Mouse (Mus musculus) hindbrain, embryonic 11.5 days (tissue): Measurements from ENCODE around the gene Ghrl. TPM values are rescaled to one million over a fixed set of nuclear protein-coding genes. Genes with fewer than 3 reads are reported as not detected.

Experiments
- ATAC-seq: fragments of 200-750 bp; cut with Nextera tagmentation; 2 replicates; pipeline ENCODE4 v1.8.0; 2017; ENCODE audit warnings: mild to moderate bottlenecking, moderate TSS enrichment, moderate library complexity; ENCODE audit not compliant: low FRiP score
- DNase-seq: peaks from one replicate; pipeline ENCODE4 v3.0.0-alpha.2; 2015; ENCODE audit warnings: low spot score
- H3K27ac ChIP-seq: fragments of 300-500 bp; sonication (generic); 2 replicates; pipeline ENCODE4 v1.5.1; 2014; ENCODE audit warnings: mild to moderate bottlenecking, low read depth, low read length
- H3K27me3 ChIP-seq: fragments of 300-500 bp; sonication (generic); 2 replicates; pipeline ENCODE4 v1.6.1; 2014; ENCODE audit warnings: mild to moderate bottlenecking, low read length, moderate library complexity, mixed read lengths; ENCODE audit not compliant: control insufficient read depth, insufficient read depth
- H3K36me3 ChIP-seq: fragments of 300-500 bp; sonication (generic); 2 replicates; pipeline ENCODE4 v1.6.1; 2014; ENCODE audit warnings: mild to moderate bottlenecking, low read length, moderate library complexity, mixed read lengths; ENCODE audit not compliant: control insufficient read depth, insufficient read depth
- H3K4me1 ChIP-seq: fragments of 300-500 bp; sonication (generic); replicated peaks from 2 replicates; pipeline ENCODE4 v1.6.1; 2014; ENCODE audit warnings: low read length, mixed read lengths; ENCODE audit not compliant: control insufficient read depth, insufficient read depth
- H3K4me2 ChIP-seq: fragments of 300-500 bp; sonication (generic); replicated peaks from 2 replicates; pipeline ENCODE4 v1.6.1; 2014; ENCODE audit warnings: mild to moderate bottlenecking, low read depth, low read length
- H3K4me3 ChIP-seq: fragments of 300-500 bp; sonication (generic); 2 replicates; pipeline ENCODE4 v1.5.1; 2014; ENCODE audit warnings: low read depth, low read length
- H3K9ac ChIP-seq: fragments of 300-500 bp; sonication (generic); 2 replicates; pipeline ENCODE4 v1.6.1; 2014; ENCODE audit warnings: low read depth, low read length
- H3K9me3 ChIP-seq: fragments of 300-500 bp; sonication (generic); 2 replicates; pipeline ENCODE4 v1.6.1; 2016; ENCODE audit warnings: low read length; ENCODE audit not compliant: control insufficient read depth
- WGBS: fragments of 180-500 bp; shearing (Covaris S2); extraction: QIAGEN DNeasy Blood & Tissue Kit; methylation state at CpG from one replicate; pipeline ENCODE4 v1.1.7; 2014; 5-methylcytosine and 5-hydroxymethylcytosine counted together
- polyA plus RNA-seq: library from polyadenylated mRNA; unstranded; fragments of >200 nt; fragmentation: Nextera tagmentation; extraction: Ambion mirVana; gene quantifications from 2 replicates; pipeline ENCODE4 v1.2.1, GENCODE M21; 2014

Gene Ghrl
- polyA plus RNA-seq, 1 experiment from 2014 or later: 0.51 TPM

DNA sequence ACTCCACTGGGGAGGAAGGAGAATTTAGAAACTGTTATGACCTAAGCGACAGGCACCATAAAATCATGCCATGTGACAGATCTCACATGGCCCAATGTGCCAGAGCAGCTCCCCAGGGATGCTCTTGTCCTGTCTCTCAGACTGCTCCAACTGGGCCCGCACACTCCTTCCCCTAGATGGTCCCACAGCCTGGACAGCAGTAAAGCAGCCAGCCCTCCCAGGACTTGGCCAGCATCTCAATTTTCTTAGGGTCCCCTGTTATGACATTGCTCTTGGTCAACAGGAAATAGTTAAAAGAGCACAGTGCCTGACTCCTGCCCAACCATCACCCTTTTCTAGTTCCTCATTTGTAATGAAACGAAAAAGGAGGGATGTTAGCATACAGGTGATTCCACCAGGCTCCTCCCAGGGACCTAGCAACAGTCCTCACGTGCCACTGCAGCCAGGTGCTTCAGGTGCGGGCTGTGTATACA lies 27.0 kb downstream of the Ghrl start:
- ATAC-seq: no peak
- H3K4me3 ChIP-seq: no peak overlapping the region
- peaks cover 8% of the 10 kb centered on the region for H3K4me1 ChIP-seq
- 81% methylated on average over 5 of the region's 5 CpGs for WGBS
- H3K4me2 ChIP-seq: no peak overlapping the region
- no peaks in the 10 kb centered on the region for H3K9me3 ChIP-seq
- H3K36me3 ChIP-seq: no peaks in the 10 kb centered on the region
- no peaks in the 10 kb centered on the region for H3K27me3 ChIP-seq
- DNase-seq: no peak
- no peak overlapping the region for H3K9ac ChIP-seq
- no peak overlapping the region for H3K27ac ChIP-seq

DNA sequence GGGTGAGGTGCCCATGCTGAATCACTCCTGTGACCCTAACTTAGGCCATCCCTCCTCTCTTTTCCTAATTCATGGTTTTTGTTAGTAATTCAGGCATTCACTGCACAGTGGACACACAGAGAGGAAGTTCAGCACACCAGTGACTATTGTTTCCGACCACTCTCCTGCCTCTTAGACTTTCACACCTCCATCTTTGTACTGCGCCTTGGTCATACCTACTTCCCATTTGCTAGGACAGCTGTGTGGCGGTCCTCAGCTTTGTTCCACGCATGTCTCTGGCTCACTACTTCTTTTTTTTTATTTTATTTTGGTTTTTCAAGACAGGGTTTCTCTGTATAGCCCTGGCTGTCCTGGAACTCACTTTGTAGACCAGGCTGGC lies 28.6 kb downstream of the Ghrl start:
- ATAC-seq (no peak), DNase-seq (no peak)
- Histone ChIP-seq H3K4me1 (peaks cover 7% of the 10 kb centered on the region), H3K36me3 (no peaks in the 10 kb centered on the region), H3K9ac (no peak overlapping the region), H3K4me2 (peak overlapping the region; percentile 12; the same call in 1 of the 2 replicates), H3K4me3 (no peak overlapping the region), H3K27me3 (no peaks in the 10 kb centered on the region), H3K9me3 (no peaks in the 10 kb centered on the region), H3K27ac (peak overlapping the region; percentile 70; the same call in 1 of the 2 replicates)
- WGBS: 90% methylated on average over 4 of the region's 4 CpGs

DNA sequence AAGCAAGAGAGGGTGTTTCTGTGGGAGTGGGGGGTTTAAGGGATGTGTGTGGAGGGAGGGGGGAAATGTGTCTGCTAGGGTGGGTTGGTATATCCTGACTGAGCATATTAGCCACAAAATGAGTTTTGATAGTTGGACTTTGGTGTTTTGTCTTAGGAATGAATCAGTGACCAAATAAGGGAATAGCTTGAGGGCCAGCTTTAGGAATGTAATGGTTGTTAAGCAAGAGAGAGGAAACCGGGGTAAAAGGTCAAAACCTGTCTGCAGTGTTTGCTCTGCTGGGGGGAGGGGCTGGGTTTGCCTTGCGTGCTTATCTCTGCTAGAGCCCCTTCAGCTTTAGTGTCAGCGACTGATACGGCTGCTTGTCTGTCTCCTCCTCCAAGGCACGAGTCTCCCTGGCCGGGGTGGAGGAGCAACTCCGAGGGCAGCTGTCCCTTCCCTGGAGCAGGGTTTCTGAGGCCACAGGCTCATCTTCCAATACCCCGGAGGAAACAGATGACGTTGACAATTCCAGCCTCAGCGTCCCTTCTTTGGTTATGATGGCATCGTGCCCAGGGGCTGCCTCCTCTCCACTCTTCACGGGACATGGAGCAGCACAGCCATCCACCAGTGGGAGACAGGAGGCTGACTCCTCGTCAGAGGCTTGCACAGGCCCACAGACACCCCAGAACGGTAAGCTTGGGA lies 29.1 kb downstream of the Ghrl start:
- Histone ChIP-seq H3K36me3 (no peaks in the 10 kb centered on the region), H3K27me3 (no peaks in the 10 kb centered on the region), H3K9me3 (no peaks in the 10 kb centered on the region), H3K4me2 (peak overlapping the region; percentile 12; the same call in 1 of the 2 replicates), H3K27ac (peak overlapping the region; percentile 70), H3K4me3 (no peak overlapping the region), H3K9ac (no peak overlapping the region), H3K4me1 (peaks cover 7% of the 10 kb centered on the region)
- ATAC-seq (peak; percentile 80), DNase-seq (peak; percentile 63)
- 13% methylated on average over 14 of the region's 14 CpGs for WGBS

DNA sequence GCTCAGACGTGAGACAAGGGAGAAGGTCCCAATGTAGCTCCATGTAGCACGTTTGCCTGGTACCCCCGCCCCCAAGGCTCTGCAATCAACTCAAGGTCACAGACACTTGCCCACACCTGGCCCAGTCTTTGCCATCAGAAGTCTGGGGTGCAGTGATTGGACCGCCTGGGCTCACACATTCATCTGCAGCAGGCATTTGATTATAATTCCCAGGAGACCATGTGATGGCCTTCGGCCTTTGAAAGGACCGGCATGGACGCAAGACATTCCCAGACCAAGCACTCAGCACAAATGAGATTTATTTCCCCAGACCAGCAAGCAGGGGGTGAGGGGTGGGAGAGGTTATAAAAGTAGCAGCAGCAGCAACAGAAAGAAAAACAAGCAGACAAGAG lies 29.7 kb downstream of the Ghrl start:
- WGBS: 19% methylated on average over 7 of the region's 7 CpGs
- H3K4me2 ChIP-seq: no peak overlapping the region
- peak; percentile 35 for DNase-seq

DNA sequence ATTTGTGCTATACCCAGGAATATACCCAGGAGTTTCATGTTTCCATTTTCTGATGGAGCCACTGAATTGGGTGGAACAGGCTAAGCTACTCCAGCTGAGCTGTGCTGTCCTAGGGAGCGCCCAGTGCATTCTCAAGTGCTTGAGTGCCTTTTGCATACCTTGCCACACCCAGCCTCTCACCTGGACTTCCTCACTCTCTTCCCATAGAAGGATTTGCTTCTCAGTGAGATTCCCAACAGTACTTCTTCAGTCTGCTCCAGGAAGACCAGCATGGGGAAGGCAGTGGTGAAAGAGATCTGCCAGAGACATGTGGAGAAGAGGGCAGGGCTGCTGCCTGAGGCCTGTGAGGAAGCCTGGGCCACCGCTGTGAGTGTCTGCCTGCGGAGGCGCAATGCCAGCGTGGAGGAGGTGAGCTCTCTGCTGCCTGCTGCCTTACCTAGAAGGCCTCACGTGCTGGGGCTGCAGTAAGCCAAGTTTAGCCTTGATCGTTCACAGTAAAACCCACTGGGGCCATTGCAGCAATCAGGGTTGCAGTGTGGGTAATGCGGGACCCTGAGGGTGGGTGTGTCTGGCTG lies 33.0 kb downstream of the Ghrl start:
- Histone ChIP-seq H3K27me3 (no peaks in the 10 kb centered on the region), H3K9me3 (no peaks in the 10 kb centered on the region), H3K4me1 (peaks cover 7% of the 10 kb centered on the region), H3K27ac (no peak overlapping the region), H3K4me2 (no peak overlapping the region), H3K4me3 (no peak overlapping the region), H3K9ac (no peak overlapping the region), H3K36me3 (no peaks in the 10 kb centered on the region)
- ATAC-seq: no peak
- WGBS: 43% methylated on average over 8 of the region's 8 CpGs
- no peak for DNase-seq

More for the DNA sequence above, 29.7 kb downstream of the Ghrl start:
- H3K27ac ChIP-seq: peak overlapping the region; percentile 5
- no peaks in the 10 kb centered on the region for H3K9me3 ChIP-seq
- H3K4me1 ChIP-seq: peaks cover 7% of the 10 kb centered on the region
- H3K27me3 ChIP-seq: no peaks in the 10 kb centered on the region
- ATAC-seq: peak; percentile 69
- H3K36me3 ChIP-seq: no peaks in the 10 kb centered on the region
- H3K4me3 ChIP-seq: no peak overlapping the region
- no peak overlapping the region for H3K9ac ChIP-seq

DNA sequence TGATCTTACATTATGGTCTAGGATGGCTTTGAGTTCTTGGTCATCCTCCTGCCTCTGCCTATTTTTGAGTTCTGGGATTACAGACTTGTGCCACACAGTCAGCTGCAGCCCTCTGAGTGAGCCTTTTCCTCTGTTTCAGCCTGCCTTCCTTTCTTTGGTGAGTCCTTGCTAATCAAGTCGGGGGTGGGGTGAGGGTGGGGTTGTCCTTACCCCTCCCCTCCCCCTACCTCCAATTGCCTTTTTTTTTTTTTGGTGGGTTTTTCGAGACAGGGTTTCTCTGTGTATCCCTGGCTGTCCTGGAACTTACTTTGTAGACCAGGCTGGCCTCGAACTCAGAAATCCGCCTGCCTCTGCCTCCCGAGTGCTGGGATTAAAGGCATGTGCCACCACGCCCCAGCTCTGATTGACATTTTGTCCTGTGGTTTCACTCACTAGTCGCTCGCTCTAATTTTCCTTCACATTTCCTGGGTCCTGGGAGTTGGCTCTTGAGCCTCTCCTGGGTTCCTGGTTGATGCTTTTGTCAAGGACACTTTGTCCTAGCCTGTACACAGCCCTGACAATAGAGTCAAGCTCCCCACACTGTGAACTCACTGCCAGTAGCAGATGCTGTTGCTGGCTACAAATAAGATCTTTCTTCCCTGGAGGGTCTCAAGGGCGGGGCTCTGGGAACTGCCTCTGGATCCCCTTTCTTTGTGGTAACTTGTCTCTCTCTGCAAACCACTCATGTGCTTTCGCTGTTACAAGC lies 36.4 kb downstream of the Ghrl start:
- no peak overlapping the region for H3K4me2 ChIP-seq
- no peak overlapping the region for H3K9ac ChIP-seq
- no peaks in the 10 kb centered on the region for H3K36me3 ChIP-seq
- H3K27ac ChIP-seq: no peak overlapping the region
- H3K4me3 ChIP-seq: no peak overlapping the region
- ATAC-seq (no peak), DNase-seq (no peak)
- 85% methylated on average over 9 of the region's 10 CpGs for WGBS
- H3K4me1 ChIP-seq: no peaks in the 10 kb centered on the region
- no peaks in the 10 kb centered on the region for H3K9me3 ChIP-seq
- no peaks in the 10 kb centered on the region for H3K27me3 ChIP-seq

DNA sequence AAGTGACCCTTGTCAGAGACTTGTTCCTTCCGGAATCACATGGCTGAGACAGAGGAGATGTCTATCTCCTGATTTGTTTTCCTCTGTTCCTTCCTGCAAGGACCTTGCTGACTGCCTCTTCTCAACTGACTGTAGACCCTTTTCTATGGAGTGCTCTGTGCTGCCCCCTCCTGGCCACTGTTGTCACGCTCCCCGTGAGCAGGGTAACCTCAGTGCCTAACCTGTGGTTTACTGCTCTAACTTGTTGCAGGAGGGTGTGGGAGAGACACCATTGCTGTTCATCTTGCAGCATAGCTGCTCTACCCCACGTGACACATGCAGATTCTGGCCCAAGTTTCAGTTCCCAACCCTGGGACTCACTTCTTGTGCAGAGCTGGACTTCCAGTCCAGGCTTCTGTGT lies 38.4 kb downstream of the Ghrl start:
- WGBS: 24% methylated on average over 4 of the region's 4 CpGs
- no peaks in the 10 kb centered on the region for H3K27me3 ChIP-seq
- no peaks in the 10 kb centered on the region for H3K36me3 ChIP-seq
- DNase-seq (peak; percentile 86), ATAC-seq (no peak)
- no peaks in the 10 kb centered on the region for H3K4me1 ChIP-seq
- no peak overlapping the region for H3K4me3 ChIP-seq
- no peak overlapping the region for H3K4me2 ChIP-seq
- no peak overlapping the region for H3K27ac ChIP-seq
- no peak overlapping the region for H3K9ac ChIP-seq
- no peaks in the 10 kb centered on the region for H3K9me3 ChIP-seq

DNA sequence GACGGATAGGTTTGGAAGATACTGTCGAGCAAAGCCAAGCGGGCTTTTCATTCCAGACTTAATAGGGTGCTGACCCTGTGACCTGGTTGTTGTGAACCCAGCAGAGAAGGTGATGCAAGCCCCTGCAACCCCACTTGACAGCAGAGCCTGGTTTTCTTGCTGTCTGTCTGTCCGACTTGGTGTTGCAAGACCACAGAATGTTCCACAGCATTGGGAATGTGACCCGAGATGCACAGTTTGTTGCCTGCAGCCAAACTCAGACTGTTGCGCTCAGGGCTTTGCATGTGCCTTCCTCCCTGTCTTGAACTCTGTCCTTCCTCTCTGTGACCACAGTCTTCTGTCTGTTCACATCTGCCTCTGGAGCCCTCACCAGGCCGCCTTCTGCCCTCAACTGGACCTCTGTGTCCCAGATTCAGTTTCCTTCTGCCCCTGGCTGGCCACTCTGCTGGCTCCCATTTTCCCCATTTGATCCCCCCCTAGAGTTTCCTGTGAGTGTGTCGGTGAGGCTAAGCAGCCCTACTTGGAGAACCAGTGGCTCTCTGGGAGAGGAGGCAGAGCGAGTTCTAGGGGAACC lies 39.6 kb downstream of the Ghrl start:
- ATAC-seq (no peak), DNase-seq (no peak)
- H3K4me1 ChIP-seq: no peaks in the 10 kb centered on the region
- no peaks in the 10 kb centered on the region for H3K9me3 ChIP-seq
- WGBS: 84% methylated on average over 9 of the region's 9 CpGs
- H3K9ac ChIP-seq: no peak overlapping the region
- H3K36me3 ChIP-seq: no peaks in the 10 kb centered on the region
- H3K4me2 ChIP-seq: no peak overlapping the region
- H3K27ac ChIP-seq: no peak overlapping the region
- no peak overlapping the region for H3K4me3 ChIP-seq
- H3K27me3 ChIP-seq: no peaks in the 10 kb centered on the region
